Mouse (Mus musculus) hindbrain, embryonic 14.5 days (tissue): ENCODE results near the gene Rtn1. TPM values are rescaled to one million over a fixed set of nuclear protein-coding genes. Genes with fewer than 3 reads are reported as not detected.
A peak's percentile ranks its signal among the peaks of the same experiment; 100 is the strongest.

Experiments
- ATAC-seq: fragments of 200-750 bp; cut with Nextera tagmentation; 2 replicates; pipeline ENCODE4 v1.8.0; 2017; ENCODE audit warnings: moderate number of reproducible peaks, mild to moderate bottlenecking, moderate TSS enrichment, moderate library complexity; ENCODE audit not compliant: low FRiP score
- DNase-seq: peaks from one replicate; pipeline ENCODE4 v3.0.0-alpha.2; 2015; ENCODE audit warnings: low spot score
- H3K27ac ChIP-seq: fragments of 300-500 bp; sonication (generic); 2 replicates; pipeline ENCODE4 v1.5.1; 2014; ENCODE audit warnings: mild to moderate bottlenecking, moderate library complexity
- H3K27me3 ChIP-seq: fragments of 300-500 bp; sonication (generic); 2 replicates; pipeline ENCODE4 v1.6.1; 2014; ENCODE audit warnings: mild to moderate bottlenecking, low read length, mixed read lengths; ENCODE audit not compliant: control insufficient read depth, insufficient read depth
- H3K36me3 ChIP-seq: fragments of 300-500 bp; sonication (generic); replicated peaks from 2 replicates; pipeline ENCODE4 v1.6.1; 2014; ENCODE audit not compliant: control insufficient read depth, insufficient read depth
- H3K4me1 ChIP-seq: fragments of 300-500 bp; sonication (generic); replicated peaks from 2 replicates; pipeline ENCODE4 v1.6.1; 2014; ENCODE audit warnings: antibody characterized with exemption, low read length, mixed read lengths; ENCODE audit not compliant: control insufficient read depth, insufficient read depth
- H3K4me2 ChIP-seq: fragments of 300-500 bp; sonication (generic); replicated peaks from 2 replicates; pipeline ENCODE4 v1.6.1; 2014; ENCODE audit warnings: mild to moderate bottlenecking, moderate library complexity
- H3K4me3 ChIP-seq: fragments of 300-500 bp; sonication (generic); replicated peaks from 2 replicates; pipeline ENCODE4 v1.5.1; 2014; ENCODE audit warnings: mild to moderate bottlenecking, low read length
- H3K9ac ChIP-seq: fragments of 300-500 bp; sonication (generic); 2 replicates; pipeline ENCODE4 v1.6.1; 2014
- H3K9me3 ChIP-seq: fragments of 300-500 bp; sonication (generic); 2 replicates; pipeline ENCODE4 v1.6.1; 2016; ENCODE audit warnings: low read length; ENCODE audit not compliant: control insufficient read depth
- WGBS: fragments of 180-500 bp; shearing (Covaris S2); extraction: QIAGEN DNeasy Blood & Tissue Kit; methylation state at CpG from one replicate; pipeline ENCODE4 v1.1.7; 2014; 5-methylcytosine and 5-hydroxymethylcytosine counted together
- polyA plus RNA-seq: library from polyadenylated mRNA; unstranded; fragments of >200 nt; fragmentation: Nextera tagmentation; extraction: Ambion mirVana; gene quantifications from 2 replicates; pipeline ENCODE4 v1.2.1, GENCODE M21; 2014

Rtn1 gene
- polyA plus RNA-seq, 1 experiment from 2014 or later, result 2,853 TPM

GRCm38 (mm10) chr12:72388135-72388534, 20.7 kb downstream of the Rtn1 start:
- 86% methylated on average over 6 of the region's 6 CpGs for WGBS
- H3K4me1 ChIP-seq, result 0 out of 2 replicates have a peak, but pooled peaks cover 6% of the 10 kb centered on the region

GRCm38 (mm10) chr12:72376309-72376708, 32.5 kb downstream of the Rtn1 start:
- H3K36me3 ChIP-seq, result no peaks in the 10 kb centered on the region
- H3K4me3 ChIP-seq, result no peak overlapping the region
- no peaks in the 10 kb centered on the region for H3K9me3 ChIP-seq
- H3K4me2 ChIP-seq, result no peak overlapping the region
- H3K27ac ChIP-seq, result no peak overlapping the region
- H3K4me1 ChIP-seq, result peaks cover 28% of the 10 kb centered on the region; the same call in 1 of the 2 replicates
- WGBS, result 68% methylated on average over 5 of the region's 5 CpGs
- no peak for ATAC-seq
- no peaks in the 10 kb centered on the region for H3K27me3 ChIP-seq
- DNase-seq, result no peak
- H3K9ac ChIP-seq, result no peak overlapping the region

More at GRCm38 (mm10) chr12:72388135-72388534, 20.7 kb downstream of the Rtn1 start:
- DNase-seq (no peak), ATAC-seq (no peak)
- no peak overlapping the region for H3K27ac ChIP-seq
- no peaks in the 10 kb centered on the region for H3K36me3 ChIP-seq
- no peaks in the 10 kb centered on the region for H3K27me3 ChIP-seq
- no peaks in the 10 kb centered on the region for H3K9me3 ChIP-seq
- no peak overlapping the region for H3K9ac ChIP-seq
- H3K4me2 ChIP-seq, result no peak overlapping the region
- H3K4me3 ChIP-seq, result no peak overlapping the region

- no peaks in the 10 kb centered on the region for H3K27me3 ChIP-seq
- 6% methylated on average over 11 of the region's 11 CpGs for WGBS
- ATAC-seq (peak; percentile 64), DNase-seq (peak; percentile 80)
- peaks cover 28% of the 10 kb centered on the region; the same call in 1 of the 2 replicates for H3K4me1 ChIP-seq
- no peaks in the 10 kb centered on the region for H3K9me3 ChIP-seq
- H3K9ac ChIP-seq, result peak overlapping the region; percentile 19; the same call in 1 of the 2 replicates
- no peak overlapping the region for H3K4me3 ChIP-seq
- no peaks in the 10 kb centered on the region for H3K36me3 ChIP-seq
- H3K27ac ChIP-seq, result peak overlapping the region; percentile 88
- peak overlapping the region; percentile 27 for H3K4me2 ChIP-seq
These were observed 34.0 kb downstream of the Rtn1 start for GRCm38 (mm10) chr12:72374823-72375225.

- Histone ChIP-seq H3K27ac (peak overlapping the region; percentile 88), H3K9ac (0 out of 2 replicates have a peak overlapping the region, but pooled peaks have one; percentile 4), H3K4me2 (peak overlapping the region; percentile 27), H3K27me3 (no peaks in the 10 kb centered on the region), H3K4me3 (no peak overlapping the region), H3K4me1 (peaks cover 36% of the 10 kb centered on the region; the same call in 1 of the 2 replicates), H3K9me3 (no peaks in the 10 kb centered on the region), H3K36me3 (no peaks in the 10 kb centered on the region)
- WGBS, result 15% methylated on average over 17 of the region's 17 CpGs
- ATAC-seq, result peak; percentile 78
- DNase-seq, result peak; percentile 71
These were observed 34.8 kb downstream of the Rtn1 start for GRCm38 (mm10) chr12:72373916-72374615.

GRCm38 (mm10) chr12:72370081-72370480, 38.8 kb downstream of the Rtn1 start:
- H3K36me3 ChIP-seq, result no peaks in the 10 kb centered on the region
- DNase-seq (no peak), ATAC-seq (no peak)
- no peak overlapping the region for H3K27ac ChIP-seq
- no peaks in the 10 kb centered on the region for H3K9me3 ChIP-seq
- H3K4me1 ChIP-seq, result peaks cover 60% of the 10 kb centered on the region
- H3K4me3 ChIP-seq, result no peak overlapping the region
- no peaks in the 10 kb centered on the region for H3K27me3 ChIP-seq
- H3K9ac ChIP-seq, result no peak overlapping the region
- WGBS, result 52% methylated on average over 5 of the region's 5 CpGs
- no peak overlapping the region for H3K4me2 ChIP-seq

GRCm38 (mm10) chr12:72366763-72367162, 42.1 kb downstream of the Rtn1 start:
- DNase-seq, result no peak
- no peak overlapping the region for H3K4me2 ChIP-seq
- H3K36me3 ChIP-seq, result no peaks in the 10 kb centered on the region
- ATAC-seq, result no peak
- peaks cover 57% of the 10 kb centered on the region for H3K4me1 ChIP-seq
- H3K4me3 ChIP-seq, result no peak overlapping the region
- no peak overlapping the region for H3K9ac ChIP-seq
- peak overlapping the region; percentile 80 for H3K27ac ChIP-seq
- H3K9me3 ChIP-seq, result no peaks in the 10 kb centered on the region
- no peaks in the 10 kb centered on the region for H3K27me3 ChIP-seq
- 9% methylated on average over 3 of the region's 3 CpGs for WGBS

- Histone ChIP-seq H3K27me3 (no peaks in the 10 kb centered on the region), H3K9me3 (no peaks in the 10 kb centered on the region), H3K4me1 (peaks cover 57% of the 10 kb centered on the region), H3K4me3 (no peak overlapping the region), H3K36me3 (no peaks in the 10 kb centered on the region), H3K9ac (no peak overlapping the region), H3K4me2 (no peak overlapping the region), H3K27ac (peak overlapping the region; percentile 80)
- peak; percentile 42; the same call in 1 of the 2 replicates for ATAC-seq
- WGBS, result no CpG with 5 or more reads among the region's 2 CpGs
- DNase-seq, result no peak
These were observed 42.8 kb downstream of the Rtn1 start for GRCm38 (mm10) chr12:72366104-72366437.

GRCm38 (mm10) chr12:72365231-72366103, 43.4 kb downstream of the Rtn1 start:
- Histone ChIP-seq H3K9ac (no peak overlapping the region), H3K4me2 (no peak overlapping the region), H3K4me1 (peaks cover 57% of the 10 kb centered on the region), H3K9me3 (no peaks in the 10 kb centered on the region), H3K27me3 (no peaks in the 10 kb centered on the region), H3K4me3 (no peak overlapping the region), H3K27ac (peak overlapping the region; percentile 80), H3K36me3 (no peaks in the 10 kb centered on the region)
- ATAC-seq (peak; percentile 64; the same call in 1 of the 2 replicates), DNase-seq (no peak)
- WGBS, result 25% methylated on average over 12 of the region's 12 CpGs

GRCm38 (mm10) chr12:72364543-72364942, 44.3 kb downstream of the Rtn1 start:
- peak overlapping the region; percentile 80 for H3K27ac ChIP-seq
- H3K4me3 ChIP-seq, result no peak overlapping the region
- no peaks in the 10 kb centered on the region for H3K36me3 ChIP-seq
- ATAC-seq (no peak), DNase-seq (no peak)
- peaks cover 54% of the 10 kb centered on the region for H3K4me1 ChIP-seq
- WGBS, result 73% methylated on average over 5 of the region's 5 CpGs
- H3K9me3 ChIP-seq, result no peaks in the 10 kb centered on the region
- no peak overlapping the region for H3K4me2 ChIP-seq
- no peak overlapping the region for H3K9ac ChIP-seq
- no peaks in the 10 kb centered on the region for H3K27me3 ChIP-seq
